Mouse (Mus musculus) neural tube, embryonic 15.5 days (tissue): Measurements from ENCODE around the gene Itga6. TPM values are rescaled to one million over a fixed set of nuclear protein-coding genes. Genes with fewer than 3 reads are reported as not detected.

Source experiments
- ATAC-seq: fragments of 200-750 bp; cut with Nextera tagmentation; 2 replicates; pipeline ENCODE4 v1.8.0; 2017; ENCODE audit warnings: mild to moderate bottlenecking, moderate TSS enrichment, moderate library complexity; ENCODE audit not compliant: low FRiP score
- H3K27ac ChIP-seq: fragments of 300-500 bp; sonication (generic); replicated peaks from 2 replicates; pipeline ENCODE4 v1.5.1; 2015; ENCODE audit warnings: mild to moderate bottlenecking, inconsistent platforms
- H3K27me3 ChIP-seq: fragments of 300-500 bp; sonication (generic); replicated peaks from 2 replicates; pipeline ENCODE4 v1.6.1; 2015; ENCODE audit warnings: inconsistent platforms
- H3K36me3 ChIP-seq: fragments of 300-500 bp; sonication (generic); 2 replicates; pipeline ENCODE4 v1.6.1; 2015; ENCODE audit warnings: inconsistent platforms
- H3K4me1 ChIP-seq: fragments of 300-500 bp; sonication (generic); 2 replicates; pipeline ENCODE4 v1.6.1; 2015; ENCODE audit warnings: inconsistent platforms
- H3K4me2 ChIP-seq: fragments of 300-500 bp; sonication (generic); 2 replicates; pipeline ENCODE4 v1.6.1; 2015; ENCODE audit warnings: inconsistent platforms, mild to moderate bottlenecking, moderate library complexity
- H3K4me3 ChIP-seq: fragments of 300-500 bp; sonication (generic); replicated peaks from 2 replicates; pipeline ENCODE4 v1.5.1; 2015; ENCODE audit warnings: mild to moderate bottlenecking, inconsistent platforms
- H3K9ac ChIP-seq: fragments of 300-500 bp; sonication (generic); replicated peaks from 2 replicates; pipeline ENCODE4 v1.6.1; 2015; ENCODE audit warnings: mild to moderate bottlenecking, inconsistent platforms
- H3K9me3 ChIP-seq: fragments of 300-500 bp; sonication (generic); replicated peaks from 2 replicates; pipeline ENCODE4 v1.6.1; 2016; ENCODE audit warnings: inconsistent platforms
- WGBS: fragments of 180-500 bp; shearing (Covaris S2); methylation state at CpG from one replicate; pipeline ENCODE4 v1.1.7; 2015; ENCODE audit warnings: mixed read lengths; 5-methylcytosine and 5-hydroxymethylcytosine counted together
- polyA plus RNA-seq: library from polyadenylated mRNA; unstranded; fragments of >200 nt; fragmentation: Nextera tagmentation; extraction: Ambion mirVana; gene quantifications from 2 replicates; pipeline ENCODE4 v1.2.1, GENCODE M21; 2015

The Itga6 gene
- polyA plus RNA-seq, result 23.1 and 29.3 TPM in 2 replicates

GRCm38 (mm10) chr2:71745610-71746374, at the start of gene Itga6:
Gene Itga6 (plus strand): TSS chr2:71745616.
- Histone ChIP-seq H3K36me3 (no peaks in the 10 kb centered on the region), H3K4me3 (no peak within 1 kb of the TSS), H3K9me3 (no peaks in the 10 kb centered on the region), H3K4me1 (peaks cover 27% of the 10 kb centered on the region), H3K9ac (no peak within 1 kb of the TSS), H3K27ac (0 out of 2 replicates have a peak within 1 kb of the TSS, but pooled peaks have one; percentile 30), H3K4me2 (no peak within 1 kb of the TSS), H3K27me3 (no peaks in the 10 kb centered on the region)
- 70% methylated on average over 6 of the region's 6 CpGs for WGBS
- ATAC-seq, result no peak

GRCm38 (mm10) chr2:71696776-71697175, 48.6 kb upstream of the Itga6 start:
- 94% methylated on average over 1 of the region's 1 CpGs for WGBS
- no peak overlapping the region for H3K27ac ChIP-seq
- no peak overlapping the region for H3K4me3 ChIP-seq
- H3K27me3 ChIP-seq, result no peaks in the 10 kb centered on the region
- H3K9ac ChIP-seq, result no peak overlapping the region
- no peaks in the 10 kb centered on the region for H3K36me3 ChIP-seq
- 0 out of 2 replicates have a peak, but pooled peaks cover 11% of the 10 kb centered on the region for H3K4me1 ChIP-seq
- no peak for ATAC-seq
- H3K4me2 ChIP-seq, result no peak overlapping the region
- H3K9me3 ChIP-seq, result no peaks in the 10 kb centered on the region

GRCm38 (mm10) chr2:71697408-71698336, 47.7 kb upstream of the Itga6 start:
- Histone ChIP-seq H3K36me3 (no peaks in the 10 kb centered on the region), H3K9me3 (no peaks in the 10 kb centered on the region), H3K4me3 (no peak overlapping the region), H3K4me1 (0 out of 2 replicates have a peak, but pooled peaks cover 11% of the 10 kb centered on the region), H3K27me3 (no peaks in the 10 kb centered on the region), H3K27ac (no peak overlapping the region), H3K9ac (no peak overlapping the region), H3K4me2 (no peak overlapping the region)
- WGBS, result 71% methylated on average over 8 of the region's 8 CpGs
- ATAC-seq, result no peak

- no peaks in the 10 kb centered on the region for H3K27me3 ChIP-seq
- H3K4me2 ChIP-seq, result no peak overlapping the region
- no peaks in the 10 kb centered on the region for H3K36me3 ChIP-seq
- no peak overlapping the region for H3K9ac ChIP-seq
- 70% methylated on average over 6 of the region's 6 CpGs for WGBS
- H3K4me1 ChIP-seq, result 0 out of 2 replicates have a peak, but pooled peaks cover 11% of the 10 kb centered on the region
- no peak for ATAC-seq
- no peak overlapping the region for H3K4me3 ChIP-seq
- H3K9me3 ChIP-seq, result no peaks in the 10 kb centered on the region
- no peak overlapping the region for H3K27ac ChIP-seq
Measured at GRCm38 (mm10) chr2:71698366-71698765, 47.0 kb upstream of the Itga6 start.

GRCm38 (mm10) chr2:71698942-71699341, 46.5 kb upstream of the Itga6 start:
- Histone ChIP-seq H3K4me2 (no peak overlapping the region), H3K4me3 (no peak overlapping the region), H3K4me1 (0 out of 2 replicates have a peak, but pooled peaks cover 11% of the 10 kb centered on the region), H3K36me3 (no peaks in the 10 kb centered on the region), H3K27ac (no peak overlapping the region), H3K9ac (no peak overlapping the region), H3K27me3 (no peaks in the 10 kb centered on the region), H3K9me3 (no peaks in the 10 kb centered on the region)
- 28% methylated on average over 7 of the region's 7 CpGs for WGBS
- ATAC-seq, result no peak

GRCm38 (mm10) chr2:71701341-71701740, 44.1 kb upstream of the Itga6 start:
- H3K4me1 ChIP-seq, result 0 out of 2 replicates have a peak, but pooled peaks cover 11% of the 10 kb centered on the region
- no peak overlapping the region for H3K27ac ChIP-seq
- no peaks in the 10 kb centered on the region for H3K27me3 ChIP-seq
- H3K4me2 ChIP-seq, result no peak overlapping the region
- H3K4me3 ChIP-seq, result no peak overlapping the region
- H3K36me3 ChIP-seq, result no peaks in the 10 kb centered on the region
- no peak for ATAC-seq
- H3K9me3 ChIP-seq, result no peaks in the 10 kb centered on the region
- H3K9ac ChIP-seq, result no peak overlapping the region
- 94% methylated on average over 3 of the region's 3 CpGs for WGBS

GRCm38 (mm10) chr2:71704309-71704708, 41.1 kb upstream of the Itga6 start:
- ATAC-seq, result no peak
- no peak overlapping the region for H3K4me3 ChIP-seq
- H3K27me3 ChIP-seq, result no peaks in the 10 kb centered on the region
- H3K4me1 ChIP-seq, result 0 out of 2 replicates have a peak, but pooled peaks cover 3% of the 10 kb centered on the region
- H3K9me3 ChIP-seq, result no peaks in the 10 kb centered on the region
- no peaks in the 10 kb centered on the region for H3K36me3 ChIP-seq
- no peak overlapping the region for H3K9ac ChIP-seq
- WGBS, result 68% methylated on average over 5 of the region's 5 CpGs
- H3K27ac ChIP-seq, result no peak overlapping the region
- no peak overlapping the region for H3K4me2 ChIP-seq

GRCm38 (mm10) chr2:71708886-71709285, 36.5 kb upstream of the Itga6 start:
- Histone ChIP-seq H3K27me3 (no peaks in the 10 kb centered on the region), H3K36me3 (no peaks in the 10 kb centered on the region), H3K4me1 (0 out of 2 replicates have a peak, but pooled peaks cover 3% of the 10 kb centered on the region), H3K9me3 (no peaks in the 10 kb centered on the region), H3K27ac (no peak overlapping the region), H3K9ac (no peak overlapping the region), H3K4me3 (no peak overlapping the region), H3K4me2 (no peak overlapping the region)
- 69% methylated on average over 5 of the region's 5 CpGs for WGBS
- ATAC-seq, result no peak

GRCm38 (mm10) chr2:71711640-71712039, 33.8 kb upstream of the Itga6 start:
- no peaks in the 10 kb centered on the region for H3K27me3 ChIP-seq
- H3K4me2 ChIP-seq, result no peak overlapping the region
- H3K27ac ChIP-seq, result no peak overlapping the region
- 0 out of 2 replicates have a peak, but pooled peaks cover 3% of the 10 kb centered on the region for H3K4me1 ChIP-seq
- no peak overlapping the region for H3K9ac ChIP-seq
- H3K36me3 ChIP-seq, result no peaks in the 10 kb centered on the region
- WGBS, result 85% methylated on average over 2 of the region's 2 CpGs
- H3K9me3 ChIP-seq, result no peaks in the 10 kb centered on the region
- no peak overlapping the region for H3K4me3 ChIP-seq
- no peak for ATAC-seq

- WGBS, result 95% methylated on average over 5 of the region's 5 CpGs
- Histone ChIP-seq H3K4me2 (no peak overlapping the region), H3K36me3 (no peaks in the 10 kb centered on the region), H3K27me3 (no peaks in the 10 kb centered on the region), H3K9ac (no peak overlapping the region), H3K4me3 (no peak overlapping the region), H3K27ac (no peak overlapping the region), H3K9me3 (no peaks in the 10 kb centered on the region), H3K4me1 (peaks cover 4% of the 10 kb centered on the region; the same call in 1 of the 2 replicates)
- no peak for ATAC-seq
Measured at GRCm38 (mm10) chr2:71714416-71714815, 31.0 kb upstream of the Itga6 start.

GRCm38 (mm10) chr2:71719005-71719386, 26.4 kb upstream of the Itga6 start:
- ATAC-seq, result no peak
- Histone ChIP-seq H3K27me3 (no peaks in the 10 kb centered on the region), H3K4me1 (peaks cover 10% of the 10 kb centered on the region), H3K9ac (no peak overlapping the region), H3K9me3 (no peaks in the 10 kb centered on the region), H3K4me2 (no peak overlapping the region), H3K36me3 (no peaks in the 10 kb centered on the region), H3K4me3 (no peak overlapping the region), H3K27ac (0 out of 2 replicates have a peak overlapping the region, but pooled peaks have one; percentile 18)
- 21% methylated on average over 9 of the region's 9 CpGs for WGBS
